Mouse (Mus musculus): ENCODE data around the gene Gjc3.
"Not testable (repeated sequence)": the region's sequence is repeated elsewhere in the genome, so short reads cannot be mapped to it uniquely, and the experiment has no call there.

Gjc3 gene

DNA sequence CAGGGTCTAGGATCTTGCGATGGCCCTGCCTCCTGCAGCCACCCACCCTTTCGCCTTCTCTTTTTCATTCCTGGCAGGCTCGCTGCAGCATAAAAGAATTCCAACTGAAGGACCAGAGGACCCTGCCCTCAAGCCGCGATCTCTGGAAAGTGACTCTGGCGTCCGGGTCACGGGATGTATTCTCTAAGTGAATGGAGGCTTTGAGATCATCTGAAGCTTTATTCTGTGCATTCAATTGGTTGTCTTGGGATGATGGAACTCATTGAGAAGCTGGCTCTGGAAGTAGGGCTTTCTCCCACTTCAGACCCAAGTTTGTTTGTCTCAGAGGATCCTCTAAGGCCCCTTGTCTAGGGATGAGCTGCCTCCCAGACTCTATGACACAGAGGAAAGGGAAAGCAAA lies at the start of gene Gjc3:
Gene Gjc3 (minus strand): TSS at position 154 of the 400 bp plus-strand sequence.
- DNase-seq (ENCODE audit: low spot score), result no peak

DNA sequence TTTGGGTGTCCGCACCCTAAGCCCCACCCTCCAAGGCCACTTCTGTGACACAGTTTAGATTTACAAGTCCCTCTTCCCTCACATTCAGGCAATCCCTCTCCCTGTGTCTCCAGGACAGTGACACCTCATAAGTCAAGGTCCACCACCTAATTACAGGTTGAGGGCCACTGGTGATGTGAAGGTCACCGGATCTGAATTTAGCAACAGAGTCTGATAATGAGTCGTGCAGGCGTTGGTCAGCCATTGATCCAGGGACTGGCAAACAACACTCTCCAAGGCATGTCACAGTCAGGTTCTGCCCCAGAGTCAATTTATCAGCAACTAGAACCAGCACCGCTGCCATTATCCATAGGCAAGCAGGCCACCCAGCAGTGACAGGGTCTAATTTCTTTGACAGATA lies 49.5 kb upstream of the Gjc3 start:
- no peak for DNase-seq (ENCODE audit: low spot score)

DNA sequence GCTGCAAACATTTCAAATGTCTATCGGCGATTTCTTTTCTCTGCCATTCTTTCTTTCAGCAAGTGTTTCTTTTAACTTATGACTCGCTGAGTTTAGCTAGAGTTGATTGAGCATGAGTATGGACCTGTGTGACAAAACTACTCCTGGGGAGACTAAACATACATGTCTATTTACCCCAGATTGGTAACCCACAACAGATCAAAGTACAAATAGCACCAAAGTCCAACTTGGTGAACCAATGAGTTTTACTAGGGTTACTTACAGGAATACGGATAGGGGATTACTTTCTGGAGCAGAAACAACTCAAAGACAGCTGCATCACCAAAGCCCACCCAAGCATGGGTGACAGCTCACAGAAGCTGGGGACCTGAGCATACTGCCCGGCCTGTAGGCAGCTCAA lies 46.5 kb upstream of the Gjc3 start:
- DNase-seq (ENCODE audit: low spot score), result no peak

DNA sequence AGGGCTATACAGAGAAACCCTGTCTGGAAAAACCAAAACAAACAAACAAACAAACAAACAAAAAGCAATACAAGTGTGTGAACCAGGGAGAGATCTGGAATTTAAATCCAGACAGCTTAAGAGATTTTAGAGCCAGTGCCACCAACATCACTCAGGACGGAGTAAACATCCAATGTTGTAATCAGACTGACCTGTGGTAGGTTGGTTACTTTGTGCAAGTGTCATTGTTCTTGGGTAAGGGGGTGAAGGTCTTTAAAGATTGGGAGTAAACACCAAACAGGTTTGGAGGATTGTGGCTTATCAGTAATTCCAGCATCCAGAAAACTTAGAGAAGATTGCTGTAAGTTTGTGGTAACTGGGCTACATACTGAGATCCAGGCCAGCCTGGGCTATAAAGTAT lies 23.5 kb upstream of the Gjc3 start:
- no peak for DNase-seq (ENCODE audit: low spot score)

DNA sequence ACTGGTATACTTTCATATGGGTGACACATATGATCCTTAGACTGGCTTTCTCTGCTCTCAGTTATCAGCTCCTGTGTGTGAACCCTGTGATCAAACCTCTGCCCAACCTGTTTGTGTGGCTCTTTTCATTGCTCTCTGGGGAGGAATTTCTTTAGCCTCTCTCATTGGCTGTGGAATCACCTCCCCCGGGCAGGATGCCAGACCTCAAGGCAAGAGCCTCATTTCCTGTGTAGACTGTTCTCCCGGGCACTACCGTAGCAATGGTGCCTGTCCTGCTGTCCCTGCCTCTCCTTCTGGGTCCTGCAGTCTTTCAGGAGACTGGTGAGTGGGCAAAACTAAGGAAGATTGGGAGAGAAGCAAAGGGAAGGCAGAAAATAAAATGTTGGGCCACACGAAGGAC lies 18.4 kb upstream of the Gjc3 start, which contains the start of gene Azgp1:
Gene Azgp1 (plus strand): TSS at position 221 of the 400 bp plus-strand sequence.
- DNase-seq (ENCODE audit: low spot score), result no peak

DNA sequence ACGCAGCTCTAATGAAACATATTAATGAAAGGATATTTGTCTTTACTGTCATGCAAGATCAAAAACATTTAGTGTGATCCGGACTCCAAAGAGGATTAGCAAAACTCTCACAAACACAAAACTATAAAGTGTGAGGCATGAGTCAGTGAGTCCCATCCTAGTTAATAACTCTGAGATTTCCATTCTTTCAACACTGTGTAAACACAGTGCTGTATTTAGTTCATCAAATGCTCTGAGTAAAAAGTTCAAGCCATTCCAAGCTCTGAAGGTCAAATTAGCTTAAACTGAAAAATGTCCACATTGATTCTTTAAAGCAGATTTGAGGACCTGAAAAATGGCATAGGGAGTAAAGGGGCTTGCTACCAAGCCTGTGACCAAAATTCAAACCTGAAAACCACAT lies 16.2 kb upstream of the Gjc3 start:
- DNase-seq (ENCODE audit: low spot score), result no peak

DNA sequence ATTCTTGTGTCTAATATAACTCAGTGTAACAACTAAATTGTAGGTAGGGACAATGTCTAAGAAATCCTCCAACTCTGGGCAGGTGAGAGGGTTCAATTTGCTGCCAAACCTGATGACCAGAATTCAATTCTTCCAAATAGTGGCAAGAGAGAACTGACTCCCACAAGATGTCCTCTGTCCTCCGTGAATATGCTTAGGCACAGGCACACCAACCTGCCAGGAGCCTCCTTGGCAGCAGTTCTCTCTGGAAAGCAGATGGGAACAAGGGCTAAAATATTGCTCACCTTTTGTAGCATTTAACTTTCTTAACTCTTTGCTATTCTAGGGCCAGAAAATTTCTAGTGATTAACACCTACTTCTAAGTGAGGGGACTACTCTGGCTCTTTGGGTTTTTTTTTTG lies 14.4 kb upstream of the Gjc3 start:
- no peak for DNase-seq (ENCODE audit: low spot score)

DNA sequence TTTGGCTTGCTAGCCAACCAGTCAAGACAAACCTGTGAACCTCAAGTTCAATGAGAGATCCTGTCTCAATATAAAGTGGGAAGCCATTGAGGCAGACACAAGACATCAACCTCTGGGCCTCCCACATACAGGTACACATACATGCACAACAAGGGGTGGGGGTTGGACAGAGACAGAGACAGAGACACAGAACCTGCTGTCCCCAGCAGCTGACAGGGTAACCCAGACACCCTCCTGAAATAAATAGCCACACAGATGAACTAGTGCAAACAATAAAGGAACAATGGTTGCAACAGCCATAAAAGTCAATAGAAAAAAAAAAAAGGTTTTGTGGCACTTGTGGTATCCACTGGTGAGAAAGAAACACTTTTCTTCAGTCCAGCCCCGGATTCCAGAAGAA lies 12.5 kb upstream of the Gjc3 start:
- no peak for DNase-seq (ENCODE audit: low spot score)

DNA sequence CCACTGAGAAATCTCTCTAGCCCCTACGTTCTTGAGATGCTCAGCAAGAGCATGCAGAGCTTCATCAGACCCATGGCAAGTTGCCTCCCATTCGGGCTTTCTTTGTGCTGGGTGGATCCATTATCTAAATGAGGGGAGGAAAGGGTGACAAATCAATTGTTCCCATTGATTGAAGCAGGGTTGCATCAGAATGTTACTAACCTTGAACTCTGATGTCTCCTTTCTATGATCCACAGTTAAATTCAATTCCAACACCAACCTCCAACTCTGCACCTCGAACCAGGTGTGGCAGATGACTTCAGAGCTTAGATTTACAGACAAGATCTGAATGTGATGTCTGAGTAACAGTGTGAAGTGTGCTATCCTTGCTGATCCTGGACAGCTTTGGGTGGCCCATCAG lies 11.8 kb upstream of the Gjc3 start:
- DNase-seq (ENCODE audit: low spot score), result no peak

DNA sequence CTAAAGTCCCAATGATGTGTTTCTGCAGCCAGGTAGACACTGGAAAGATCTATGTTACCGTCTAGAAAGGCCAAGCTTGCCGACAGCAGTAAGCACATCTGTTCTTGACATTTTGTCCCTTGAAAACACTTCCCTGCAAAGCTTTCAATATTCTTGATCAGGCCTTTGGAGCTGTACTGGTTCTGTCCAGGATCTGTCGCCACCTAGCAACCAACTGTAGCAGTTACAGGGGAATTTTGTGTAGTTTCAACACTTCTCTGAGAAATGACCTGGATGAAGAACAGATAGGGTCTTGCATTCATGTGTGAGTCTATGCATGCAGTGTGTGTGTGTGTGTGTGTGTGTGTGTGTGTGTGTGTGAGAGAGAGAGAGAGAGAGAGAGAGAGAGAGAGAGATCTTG lies 10.8 kb upstream of the Gjc3 start:
- peak; percentile 53 for DNase-seq (ENCODE audit: low spot score)

DNA sequence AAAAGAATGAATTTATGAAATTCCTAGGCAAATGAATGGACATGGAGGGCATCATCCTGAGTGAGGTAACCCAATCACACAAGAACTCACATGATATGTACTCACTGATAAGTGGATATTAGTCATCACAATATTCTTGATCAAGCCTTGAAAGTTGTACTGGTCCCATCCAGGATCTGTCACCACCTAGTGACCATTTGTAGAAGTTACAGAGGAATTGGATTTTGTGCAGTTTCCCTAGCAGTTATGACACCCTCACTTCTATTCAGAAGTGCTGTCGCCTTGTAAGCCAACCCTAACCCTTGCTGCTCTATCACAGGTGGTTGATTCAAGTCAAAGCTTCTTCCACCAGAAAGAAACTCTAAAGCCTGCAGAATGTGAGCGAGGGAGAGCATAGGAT lies 10.3 kb upstream of the Gjc3 start:
- DNase-seq (ENCODE audit: low spot score), result peak; percentile 14

DNA sequence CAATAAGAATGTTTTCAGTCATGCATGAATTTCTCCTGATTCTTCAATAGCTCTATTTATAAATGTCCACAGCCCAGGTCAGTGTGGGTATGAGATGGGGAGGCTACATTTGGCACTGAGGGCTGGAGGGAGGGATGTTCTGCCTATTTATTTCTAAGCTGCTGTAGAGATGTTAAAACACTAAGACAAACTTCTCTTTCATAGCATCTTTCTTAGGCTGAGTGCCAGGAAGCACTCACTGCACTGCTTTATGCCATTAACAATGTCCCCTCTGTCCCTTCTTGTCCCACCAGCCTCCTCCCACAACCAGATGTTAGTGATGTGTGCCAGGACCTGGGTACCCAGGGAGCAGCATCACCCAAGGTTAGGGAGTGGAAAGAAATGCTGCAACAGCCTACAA lies 3.6 kb upstream of the Gjc3 start:
- DNase-seq (ENCODE audit: low spot score), result no peak

DNA sequence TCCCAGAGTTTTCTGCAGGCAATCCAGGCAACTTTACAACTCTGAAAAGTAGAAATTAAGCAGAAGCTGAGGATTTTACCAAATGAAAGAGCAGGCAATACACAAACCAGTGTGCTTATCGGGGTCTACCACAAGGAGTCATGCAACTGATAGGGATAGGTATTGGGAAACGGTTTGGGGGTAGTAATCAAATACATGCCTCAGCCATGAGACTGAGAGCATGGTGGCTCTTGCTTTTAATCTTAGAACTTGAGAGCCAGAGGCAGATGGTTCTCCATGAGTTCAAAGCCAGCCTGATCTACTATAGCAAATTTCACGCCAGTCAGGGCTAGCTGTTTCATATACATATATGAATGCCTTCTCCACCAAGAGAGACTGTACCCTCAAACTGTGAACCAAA lies 6.5 kb downstream of the Gjc3 start:
- no peak for DNase-seq (ENCODE audit: low spot score)

DNA sequence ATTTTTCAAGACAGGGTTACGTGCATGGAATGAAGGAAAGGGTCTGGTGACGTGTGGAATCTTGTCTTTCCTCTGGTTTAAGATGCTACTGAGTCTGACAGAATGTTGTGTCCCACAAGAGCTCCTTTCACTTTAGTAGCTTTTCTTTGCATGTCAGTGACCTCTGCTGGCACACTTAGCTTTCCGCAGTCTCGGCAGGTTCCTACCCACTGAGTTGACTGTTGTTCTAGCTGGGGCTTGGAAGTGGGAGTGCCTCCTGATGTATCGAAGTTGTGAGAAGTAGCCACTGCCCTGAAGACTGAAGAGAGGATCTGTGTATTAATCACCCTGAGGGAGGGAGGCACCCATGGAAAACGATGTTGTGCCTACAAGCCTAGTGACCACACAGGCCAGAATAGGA lies 11.7 kb downstream of the Gjc3 start:
- peak; percentile 21 for DNase-seq (ENCODE audit: low spot score)

DNA sequence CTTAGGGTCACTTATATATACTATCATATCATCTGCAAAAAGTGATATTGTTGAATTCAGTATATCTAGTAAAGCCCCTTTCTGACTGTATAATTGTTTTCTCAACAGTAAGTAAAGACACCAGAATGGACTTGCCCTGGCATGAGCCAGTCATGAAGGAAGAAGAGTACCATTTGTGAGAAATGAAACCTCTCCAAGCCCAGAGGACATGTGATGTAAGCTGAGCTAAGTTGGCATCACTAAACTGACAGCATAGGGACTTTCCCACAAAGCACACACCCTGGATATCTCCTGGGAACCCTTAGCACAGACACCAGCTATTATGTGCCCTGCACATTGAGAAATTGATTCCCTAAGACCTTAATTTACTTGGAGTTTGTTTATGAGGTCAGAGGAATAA lies 15.6 kb downstream of the Gjc3 start:
- peak; percentile 26 for DNase-seq (ENCODE audit: low spot score)

DNA sequence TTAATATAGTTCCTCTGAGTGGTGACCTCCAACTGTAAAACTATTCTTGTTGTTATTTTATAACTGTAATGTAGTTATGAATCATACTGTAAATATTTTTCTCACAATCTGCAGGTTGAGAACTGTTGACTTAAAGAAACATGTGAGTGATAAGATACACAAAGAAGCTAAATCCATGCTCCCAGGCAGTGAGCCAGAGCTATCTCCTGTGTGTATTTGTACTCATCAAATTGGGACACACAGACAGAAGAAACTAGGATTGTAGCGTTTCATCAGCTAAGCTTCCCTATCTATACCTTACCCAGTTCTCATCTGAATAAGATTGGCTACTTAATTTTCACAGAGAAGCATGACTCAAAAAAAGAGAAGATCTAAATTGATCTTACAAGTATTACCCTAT lies 19.8 kb downstream of the Gjc3 start:
- no peak for DNase-seq (ENCODE audit: low spot score)

DNA sequence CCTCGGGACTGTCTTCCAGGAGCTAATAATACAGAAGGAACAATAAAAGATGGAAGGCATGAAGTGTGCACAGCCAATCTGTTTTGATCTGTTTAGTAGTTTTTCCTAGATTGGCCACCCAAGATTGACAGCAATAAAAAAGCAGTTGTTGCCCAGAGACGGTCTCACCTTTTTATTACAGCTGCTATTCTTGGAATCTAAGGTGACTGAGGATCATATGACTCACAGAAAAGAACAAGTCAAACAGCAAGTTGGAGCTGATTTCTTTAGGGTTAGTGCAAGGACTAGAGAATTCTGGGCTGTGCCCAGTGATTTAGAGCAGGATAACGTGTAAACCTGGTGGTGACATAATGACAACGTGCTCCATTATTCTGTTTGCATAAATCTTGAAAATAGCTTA lies 21.9 kb downstream of the Gjc3 start:
- DNase-seq (ENCODE audit: low spot score), result no peak

DNA sequence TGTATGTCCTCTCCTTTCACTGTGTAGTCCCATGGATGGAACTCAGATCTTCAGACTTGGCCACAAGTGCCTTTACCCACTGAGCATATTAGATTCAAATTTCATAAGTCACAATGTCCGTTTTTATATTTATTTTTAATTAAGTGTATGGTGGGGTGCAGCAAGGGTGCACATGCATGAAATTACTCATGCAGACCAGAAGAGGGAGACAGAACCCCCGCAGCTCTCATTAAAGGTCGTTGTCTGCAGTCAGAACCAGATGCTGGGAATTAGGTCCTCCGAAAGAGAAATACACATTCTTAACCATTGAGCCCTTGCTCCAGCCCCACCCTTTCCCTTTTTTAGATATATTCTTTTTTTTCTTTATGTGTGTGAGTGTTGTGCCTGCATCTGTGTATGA lies 25.7 kb downstream of the Gjc3 start:
- DNase-seq (ENCODE audit: low spot score), result no peak

DNA sequence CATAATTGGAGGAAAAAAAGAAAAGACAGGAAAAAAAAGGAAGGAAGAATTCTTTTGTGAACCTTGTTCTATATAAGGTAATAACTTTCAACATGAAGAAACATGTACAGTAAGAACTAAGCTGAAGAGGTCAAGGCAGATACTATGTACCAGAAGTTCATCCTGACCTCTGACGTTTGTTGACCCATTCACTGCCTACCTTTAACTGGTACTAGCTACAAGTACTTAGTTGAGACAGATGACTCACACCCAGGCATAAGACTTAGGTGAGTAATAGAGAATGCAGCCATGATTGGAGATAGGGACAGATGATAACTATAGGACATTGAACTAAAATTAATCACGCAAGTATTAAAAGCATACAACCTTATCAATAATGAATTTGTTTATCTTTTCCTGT lies 26.4 kb downstream of the Gjc3 start:
- DNase-seq (ENCODE audit: low spot score), result no peak

DNA sequence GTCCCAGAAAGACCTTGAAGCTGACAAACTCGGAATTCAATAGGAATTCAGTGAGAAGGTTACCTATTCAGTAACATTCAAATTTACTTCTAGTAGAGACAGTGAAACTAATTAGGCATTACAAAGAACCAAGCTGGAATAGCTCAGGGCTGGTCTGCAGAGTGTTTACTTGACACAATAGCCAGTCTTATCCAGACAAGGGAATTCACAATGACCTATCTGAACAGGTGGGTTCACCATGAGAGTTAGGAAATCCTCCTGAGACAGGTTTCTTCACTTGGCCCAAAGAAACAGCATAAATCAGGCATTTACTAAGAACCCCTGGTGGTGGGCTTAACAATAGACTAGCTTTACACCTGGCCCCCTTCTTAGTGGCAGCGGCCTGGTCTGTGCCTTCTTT lies 29.0 kb downstream of the Gjc3 start:
- not testable (repeated sequence) for DNase-seq (ENCODE audit: low spot score)

DNA sequence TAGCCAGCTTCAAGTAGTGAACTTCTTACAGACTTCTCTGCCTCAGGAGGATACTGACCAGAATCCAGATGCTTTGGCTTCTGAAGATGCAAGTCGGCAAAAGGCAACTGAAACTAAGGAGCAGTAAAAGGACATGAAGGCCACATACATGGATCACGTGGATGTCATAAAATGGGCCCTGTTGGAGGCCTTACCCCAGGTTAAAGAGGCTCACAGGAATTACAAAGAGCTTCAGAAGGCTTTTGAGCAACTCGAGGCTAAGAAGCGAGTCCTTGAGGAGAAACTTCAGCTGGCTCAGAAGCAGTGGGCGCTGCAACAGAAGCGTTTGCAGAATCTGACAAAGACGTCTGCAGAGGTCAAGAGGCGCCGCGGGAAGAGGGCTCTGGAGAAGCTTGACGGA lies 34.5 kb downstream of the Gjc3 start:
- DNase-seq (ENCODE audit: low spot score), result no peak

DNA sequence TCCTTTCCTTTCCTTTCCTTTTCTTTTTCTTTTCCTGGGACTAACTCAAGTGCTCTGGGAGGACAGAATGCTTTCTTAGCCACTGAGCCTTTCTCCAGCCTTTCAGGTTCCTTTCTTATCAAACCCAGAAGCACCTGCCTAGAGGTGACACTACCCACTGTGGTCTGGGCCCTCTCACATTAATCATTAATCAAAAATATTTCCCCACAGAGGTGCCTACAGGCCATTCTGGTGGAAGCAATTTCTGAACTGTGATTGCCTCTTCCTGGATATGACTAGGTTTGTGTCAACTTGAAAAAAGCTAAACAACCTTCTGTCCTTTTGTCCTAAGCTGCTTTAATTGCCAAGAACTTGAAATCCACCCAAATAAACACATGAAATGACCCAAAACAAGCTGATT lies 40.7 kb downstream of the Gjc3 start:
- no peak for DNase-seq (ENCODE audit: low spot score)

DNA sequence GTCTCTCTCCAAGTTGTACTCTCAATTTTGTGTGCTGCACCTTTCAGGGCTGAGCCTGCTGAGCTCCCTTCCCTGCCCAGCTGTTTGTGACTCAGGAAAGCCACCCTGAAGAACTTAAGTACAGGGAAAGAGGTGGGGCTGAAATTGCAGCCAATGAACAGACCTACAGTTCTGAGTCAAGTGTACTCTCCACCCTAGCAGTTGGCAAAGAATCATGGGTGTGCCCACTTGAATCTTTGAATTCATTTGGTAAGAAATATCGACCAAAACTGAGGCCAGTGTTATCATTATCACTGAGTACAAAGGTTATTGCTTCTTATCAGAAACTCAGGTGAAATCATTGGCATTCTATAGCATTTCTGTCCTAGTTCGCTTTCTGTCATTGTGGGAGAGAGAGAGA lies 41.4 kb downstream of the Gjc3 start, which contains the start of gene Cyp3a13:
Gene Cyp3a13 (minus strand): TSS at position 88 of the 400 bp plus-strand sequence.
- no peak for DNase-seq (ENCODE audit: low spot score)

DNA sequence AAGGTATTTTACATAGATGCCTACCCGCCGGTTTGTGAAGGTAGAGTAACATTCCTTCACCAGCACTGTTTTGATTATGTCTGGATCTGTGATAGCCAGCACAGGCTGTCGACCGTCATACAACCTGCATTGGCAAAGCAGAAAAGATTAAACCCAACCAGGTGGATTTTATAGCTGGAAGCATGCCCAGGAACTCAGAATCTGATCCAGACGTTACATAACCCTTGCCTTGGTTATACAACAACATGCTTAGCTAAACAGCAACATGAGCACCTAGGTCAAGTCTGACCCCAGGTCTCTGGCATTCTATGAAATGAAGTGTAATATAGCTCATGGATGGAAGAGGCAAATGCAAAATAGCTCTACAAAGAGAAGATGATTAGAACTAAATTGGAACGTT lies 47.3 kb downstream of the Gjc3 start:
- DNase-seq (ENCODE audit: low spot score), result no peak

DNA sequence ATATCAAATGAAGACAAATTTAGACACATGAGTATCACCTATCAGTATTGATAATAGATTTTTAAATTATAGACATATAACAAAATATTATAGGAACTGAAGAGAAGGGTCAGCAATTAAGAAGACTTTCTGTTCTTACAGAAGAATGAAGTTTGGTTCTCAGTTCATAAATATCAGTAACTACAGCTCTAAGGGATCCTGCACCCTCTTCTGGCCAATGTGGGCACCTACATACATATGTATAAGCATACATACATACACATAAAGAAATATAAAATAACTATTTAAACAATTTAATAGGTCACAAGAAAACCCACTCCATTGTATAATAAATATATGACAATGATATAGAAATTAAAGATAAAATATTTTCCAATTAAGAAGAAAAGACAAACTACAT lies 48.4 kb downstream of the Gjc3 start:
- DNase-seq (ENCODE audit: low spot score), result no peak
